Mouse (Mus musculus): ENCODE data around the gene Trp53i13.

Trp53i13 gene

DNA sequence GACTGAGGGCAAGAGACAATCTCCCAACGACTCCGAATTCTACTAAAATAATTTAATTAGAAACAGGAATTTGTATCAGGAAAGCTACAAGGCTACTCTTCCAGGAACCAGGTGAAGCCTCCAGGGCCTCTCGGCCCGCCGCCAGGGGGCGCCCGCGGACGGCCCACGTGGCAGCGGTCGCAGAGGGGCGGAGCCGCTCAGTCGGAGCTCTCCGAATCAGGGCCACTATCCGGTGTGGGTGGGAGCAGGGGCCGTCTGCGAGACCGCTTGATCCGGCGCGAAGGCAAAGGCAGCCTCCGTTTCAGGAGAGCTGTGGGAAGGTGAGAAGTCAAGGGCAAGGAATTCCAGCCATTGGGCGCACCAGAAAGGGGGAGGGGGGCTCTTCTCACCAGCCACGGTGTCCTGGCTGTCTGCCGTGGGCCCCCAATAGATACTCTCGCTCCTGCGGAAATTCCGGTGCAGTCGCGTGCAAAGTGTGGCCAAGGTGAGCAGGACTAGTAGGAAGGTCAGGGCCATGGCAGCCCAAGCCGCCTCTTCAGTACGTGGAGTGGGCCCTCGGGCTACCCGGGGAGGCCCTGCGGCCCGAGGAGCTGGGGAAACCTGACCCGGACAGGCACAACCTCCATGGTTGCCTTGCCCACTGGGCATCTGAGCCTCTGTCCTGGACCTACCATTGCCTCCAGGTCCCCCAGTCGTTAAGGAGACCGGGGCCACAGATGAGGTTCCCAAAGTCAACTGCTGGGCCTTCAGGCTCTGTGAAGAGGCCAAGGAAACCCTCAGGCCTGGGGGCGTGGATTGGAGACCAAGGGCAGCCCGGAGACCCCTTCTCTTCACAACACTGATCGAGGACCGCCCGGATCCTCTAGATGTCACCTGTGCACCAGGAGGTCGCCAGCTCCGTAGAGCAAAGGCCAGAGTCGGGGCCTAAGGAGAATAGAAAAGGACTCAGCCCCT, 7.4 kb downstream of the Trp53i13 start:
- in situ Hi-C loops (cut with MboI; ENCODE audit: low sequenced_read_pairs): no loop called here

DNA sequence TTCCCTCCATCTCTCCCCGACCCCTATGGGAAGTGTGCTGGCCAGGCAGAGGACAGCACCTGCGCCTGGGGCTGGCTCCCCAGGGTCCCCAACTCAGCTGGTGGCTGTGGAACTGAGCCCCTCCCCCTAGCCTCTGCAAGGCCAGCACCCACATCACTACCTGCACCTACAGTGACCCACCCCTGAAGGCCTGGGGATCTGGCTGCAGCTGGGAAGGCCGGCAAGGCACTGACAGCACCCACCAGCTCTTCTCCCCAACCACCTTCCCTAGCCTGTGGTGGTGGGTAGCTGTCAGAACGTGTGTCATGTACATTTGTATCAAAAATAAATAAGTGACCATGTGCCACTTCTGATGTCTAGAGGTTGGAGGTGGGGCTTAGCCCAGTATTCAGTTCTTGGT, 8.4 kb downstream of the Trp53i13 start:
- in situ Hi-C loops (cut with MboI; ENCODE audit: low sequenced_read_pairs): no loop called here

DNA sequence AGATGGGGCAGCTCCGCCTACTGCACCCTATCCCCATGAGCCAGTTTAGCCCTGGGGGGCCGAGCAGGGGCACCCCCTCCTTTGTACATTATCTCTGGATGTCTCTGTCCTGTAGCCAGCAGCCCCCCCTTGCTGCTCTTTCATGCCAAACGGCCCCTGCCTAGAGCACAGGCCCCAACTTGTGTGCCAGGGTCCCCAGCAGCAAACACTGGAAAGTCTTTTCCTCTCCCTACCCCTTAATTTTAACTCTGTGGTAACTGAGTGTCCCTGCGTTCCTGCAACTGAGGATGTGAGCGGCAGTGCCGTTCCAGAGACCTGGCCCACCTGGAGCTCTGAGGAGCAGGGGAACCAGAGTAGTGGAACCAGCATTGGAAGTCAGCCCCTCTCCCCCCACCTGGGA, 8.8 kb downstream of the Trp53i13 start:
- in situ Hi-C loops (cut with MboI; ENCODE audit: low sequenced_read_pairs): no loop called here

DNA sequence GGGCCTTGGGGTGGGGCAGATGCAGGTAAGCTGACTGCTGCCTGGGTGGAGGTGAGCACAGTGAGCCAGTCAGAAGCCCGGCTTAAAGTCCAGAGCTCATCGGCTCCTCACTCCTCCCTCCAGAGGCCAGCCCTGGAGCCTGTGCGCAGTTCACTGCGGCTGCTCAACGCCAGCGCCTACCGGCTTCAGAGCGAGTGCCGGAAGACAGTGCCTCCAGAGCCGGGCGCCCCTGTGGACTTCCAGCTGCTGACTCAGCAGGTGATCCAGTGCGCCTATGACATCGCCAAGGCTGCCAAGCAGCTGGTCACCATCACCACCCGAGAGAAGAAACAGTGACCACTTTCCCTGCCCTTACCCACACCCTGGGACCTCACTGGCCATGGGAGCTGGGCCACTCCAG, 9.5 kb downstream of the Trp53i13 start:
- in situ Hi-C loops (cut with MboI; ENCODE audit: low sequenced_read_pairs): no loop called here

DNA sequence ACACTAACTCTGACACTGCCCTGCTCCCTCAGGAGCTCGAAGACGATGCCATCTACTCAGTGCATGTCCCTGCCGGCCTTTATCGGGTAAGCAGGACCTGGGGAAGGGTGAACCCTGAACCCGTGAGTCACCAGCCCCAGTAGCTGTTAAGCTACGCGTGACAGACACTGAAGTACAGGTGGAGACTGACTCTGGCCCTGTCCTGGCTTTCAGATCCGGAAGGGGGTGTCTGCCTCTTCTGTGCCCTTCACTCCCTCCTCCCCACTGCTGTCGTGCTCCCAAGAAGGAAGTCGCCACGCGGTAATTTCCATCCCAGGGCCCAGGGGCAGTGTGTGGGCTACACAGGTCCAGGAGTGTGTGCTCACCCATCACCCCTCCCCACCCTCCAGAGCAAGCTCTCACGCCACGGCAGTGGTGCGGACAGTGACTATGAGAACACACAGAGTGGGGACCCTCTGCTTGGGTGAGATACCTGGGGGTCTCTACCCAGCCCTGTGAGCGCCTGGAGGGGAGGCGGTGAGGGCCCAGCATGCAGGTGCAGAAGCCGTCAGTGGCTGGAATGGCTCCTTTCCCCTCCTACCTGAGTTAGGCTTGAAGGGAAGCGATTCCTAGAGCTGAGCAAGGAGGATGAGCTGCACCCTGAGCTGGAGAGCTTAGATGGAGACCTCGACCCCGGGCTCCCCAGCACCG, 10.3 kb downstream of the Trp53i13 start:
- in situ Hi-C loops (cut with MboI; ENCODE audit: low sequenced_read_pairs): no loop called here

DNA sequence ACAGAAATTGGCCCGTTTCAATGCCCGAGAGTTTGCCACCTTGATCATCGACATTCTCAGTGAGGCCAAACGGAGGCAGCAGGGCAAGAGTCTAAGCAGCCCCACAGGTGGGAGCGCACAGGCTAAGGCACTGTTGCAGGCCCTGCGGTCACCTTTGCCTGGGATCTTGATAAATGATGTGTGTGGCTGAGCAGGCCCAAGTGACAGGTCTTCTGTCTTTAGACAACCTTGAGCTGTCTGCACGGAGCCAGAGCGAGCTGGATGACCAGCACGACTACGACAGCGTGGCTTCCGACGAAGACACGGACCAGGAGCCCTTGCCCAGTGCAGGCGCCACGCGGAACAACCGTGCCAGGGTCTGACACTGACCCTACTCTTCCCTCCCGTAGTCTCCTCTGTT, 11.4 kb downstream of the Trp53i13 start:
- in situ Hi-C loops (cut with MboI; ENCODE audit: low sequenced_read_pairs): no loop called here

DNA sequence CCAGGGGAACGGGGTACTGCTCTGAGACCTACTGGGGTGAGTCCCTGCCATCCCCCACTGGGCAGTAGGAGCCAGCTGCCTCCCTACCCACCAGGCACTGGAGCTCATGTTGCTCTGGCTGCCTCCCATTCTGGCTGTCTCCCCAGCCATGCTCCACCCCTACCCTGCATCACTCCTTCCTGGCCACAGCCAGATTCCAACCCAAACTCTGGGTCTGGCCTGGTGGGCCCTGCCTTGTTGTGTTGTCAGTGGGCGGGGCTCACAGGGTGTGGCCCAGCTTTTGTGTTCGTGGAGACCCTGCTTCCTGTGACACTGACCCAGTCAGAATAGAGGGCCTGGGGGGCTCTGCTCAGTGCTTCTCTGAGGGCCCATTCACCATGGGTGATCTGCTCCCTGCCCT, 12.3 kb downstream of the Trp53i13 start:
- in situ Hi-C loops (cut with MboI; ENCODE audit: low sequenced_read_pairs): no loop called here

DNA sequence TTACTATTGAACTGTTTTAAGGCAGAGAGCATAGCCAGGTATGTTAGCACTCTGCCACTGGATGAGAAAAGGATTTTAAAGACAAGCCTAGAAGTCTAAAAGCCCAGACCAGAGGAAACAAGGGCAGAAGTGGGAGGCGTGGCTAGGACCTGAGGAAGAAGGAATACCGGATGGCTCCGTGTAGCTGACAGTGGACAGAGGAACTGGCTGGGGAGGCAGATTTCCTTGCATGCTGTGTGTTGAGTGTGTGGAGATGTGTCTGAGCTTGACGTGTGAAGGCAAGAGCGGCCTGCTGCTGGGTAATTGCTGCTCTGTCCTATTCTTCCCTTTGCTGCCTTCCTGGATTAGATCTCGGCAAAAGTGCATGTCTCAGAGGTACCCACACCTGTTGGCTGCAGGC, 13.3 kb downstream of the Trp53i13 start:
- in situ Hi-C loops (cut with MboI; ENCODE audit: low sequenced_read_pairs): no loop called here

DNA sequence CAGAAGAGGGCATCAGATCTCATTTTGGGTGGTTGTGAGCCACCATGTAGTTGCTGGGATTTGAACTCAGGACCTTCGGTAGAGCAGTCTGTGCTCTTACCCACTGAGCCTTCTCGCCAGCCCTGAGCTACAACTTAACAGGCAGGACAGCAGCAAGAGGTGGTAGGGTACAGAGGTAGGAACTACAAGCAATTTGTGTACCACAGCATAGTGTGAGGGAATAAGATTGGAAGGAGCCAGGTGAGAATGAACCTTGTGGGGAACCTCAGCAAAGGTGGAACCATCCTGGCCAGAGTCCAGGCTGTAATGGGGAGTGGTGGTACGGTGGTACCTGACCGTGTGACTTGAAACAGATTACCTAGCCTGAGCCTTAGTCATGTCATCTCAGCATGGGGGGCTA, 13.8 kb downstream of the Trp53i13 start:
- in situ Hi-C loops (cut with MboI; ENCODE audit: low sequenced_read_pairs): no loop called here

DNA sequence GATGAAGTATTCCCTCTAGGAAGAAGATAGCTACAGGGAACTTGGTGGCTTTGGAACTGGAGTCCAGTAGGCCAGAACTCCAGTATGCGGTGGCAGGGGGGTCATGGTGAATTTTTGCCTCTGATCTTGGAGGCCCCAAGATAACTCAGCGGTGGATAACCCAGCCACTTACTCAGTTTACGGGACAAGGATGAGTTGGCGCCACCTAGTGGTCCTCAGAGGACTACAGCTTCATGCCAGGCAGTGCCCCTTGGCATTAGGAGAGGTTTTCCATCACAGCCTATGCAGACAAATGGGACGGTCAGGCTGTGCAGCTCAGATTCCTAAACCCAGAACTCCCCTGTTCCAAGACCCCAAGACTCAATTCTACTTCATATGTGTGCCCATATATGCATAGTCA, 14.4 kb downstream of the Trp53i13 start:
- in situ Hi-C loops (cut with MboI; ENCODE audit: low sequenced_read_pairs): no loop called here

DNA sequence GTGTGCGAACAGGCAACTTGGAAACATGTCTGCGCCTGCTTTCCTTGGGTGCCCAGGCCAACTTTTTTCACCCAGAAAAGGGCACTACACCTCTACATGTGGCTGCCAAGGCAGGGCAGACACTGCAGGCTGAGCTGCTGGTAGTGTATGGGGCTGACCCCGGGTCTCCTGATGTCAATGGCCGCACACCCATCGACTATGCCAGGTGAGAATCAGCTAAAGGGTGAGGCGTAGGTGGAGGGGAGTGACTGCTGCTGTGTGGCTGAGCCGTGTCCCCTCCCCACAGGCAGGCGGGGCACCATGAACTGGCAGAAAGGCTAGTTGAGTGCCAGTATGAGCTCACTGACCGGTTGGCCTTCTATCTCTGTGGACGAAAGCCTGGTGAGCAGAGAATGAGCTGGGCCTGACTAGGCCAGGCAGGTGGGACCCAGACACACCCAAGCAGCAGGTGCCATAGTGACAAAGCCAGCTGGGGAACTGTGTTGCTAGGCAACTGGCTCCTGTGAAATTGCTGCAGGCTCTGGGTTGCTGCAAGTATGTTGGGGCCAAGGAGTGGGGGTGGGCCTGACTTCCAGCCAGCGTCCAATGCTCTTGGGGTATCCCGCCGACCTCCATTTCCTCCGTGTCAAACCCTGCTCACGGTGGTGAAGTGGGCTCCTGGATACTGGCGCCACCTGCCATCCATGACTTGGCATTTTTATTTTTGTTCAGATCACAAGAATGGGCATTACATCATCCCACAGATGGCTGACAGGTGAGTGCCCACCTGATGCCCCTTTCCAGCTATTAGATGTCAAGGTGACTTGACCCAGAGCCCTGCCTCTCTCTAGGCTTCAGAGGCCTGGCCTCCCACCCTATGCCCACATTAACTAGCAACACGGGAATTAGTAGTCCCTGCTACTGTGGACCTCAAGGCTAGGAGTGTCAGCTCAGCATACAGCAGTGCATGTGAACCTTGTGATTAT, 15.1 kb downstream of the Trp53i13 start:
- in situ Hi-C loops (cut with MboI; ENCODE audit: low sequenced_read_pairs): no loop called here

DNA sequence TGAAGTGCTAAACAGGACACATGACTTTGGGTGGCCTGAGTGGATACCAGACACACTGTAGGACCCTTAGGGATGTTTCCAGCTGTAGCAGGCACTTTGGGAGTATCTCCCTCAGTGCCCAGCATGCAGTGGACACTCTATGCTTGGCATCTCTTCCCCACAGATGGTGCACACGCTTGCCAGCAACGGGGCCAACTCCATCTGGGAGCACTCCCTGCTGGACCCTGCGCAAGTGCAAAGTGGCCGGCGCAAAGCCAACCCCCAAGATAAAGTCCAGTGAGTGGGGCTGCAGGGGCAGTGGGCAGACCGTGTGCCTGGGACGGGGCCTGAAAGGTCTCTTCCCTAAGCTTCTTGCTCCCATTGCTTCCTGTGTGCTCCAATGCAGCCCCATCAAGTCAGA, 16.4 kb downstream of the Trp53i13 start:
- in situ Hi-C loops (cut with MboI; ENCODE audit: low sequenced_read_pairs): no loop called here

DNA sequence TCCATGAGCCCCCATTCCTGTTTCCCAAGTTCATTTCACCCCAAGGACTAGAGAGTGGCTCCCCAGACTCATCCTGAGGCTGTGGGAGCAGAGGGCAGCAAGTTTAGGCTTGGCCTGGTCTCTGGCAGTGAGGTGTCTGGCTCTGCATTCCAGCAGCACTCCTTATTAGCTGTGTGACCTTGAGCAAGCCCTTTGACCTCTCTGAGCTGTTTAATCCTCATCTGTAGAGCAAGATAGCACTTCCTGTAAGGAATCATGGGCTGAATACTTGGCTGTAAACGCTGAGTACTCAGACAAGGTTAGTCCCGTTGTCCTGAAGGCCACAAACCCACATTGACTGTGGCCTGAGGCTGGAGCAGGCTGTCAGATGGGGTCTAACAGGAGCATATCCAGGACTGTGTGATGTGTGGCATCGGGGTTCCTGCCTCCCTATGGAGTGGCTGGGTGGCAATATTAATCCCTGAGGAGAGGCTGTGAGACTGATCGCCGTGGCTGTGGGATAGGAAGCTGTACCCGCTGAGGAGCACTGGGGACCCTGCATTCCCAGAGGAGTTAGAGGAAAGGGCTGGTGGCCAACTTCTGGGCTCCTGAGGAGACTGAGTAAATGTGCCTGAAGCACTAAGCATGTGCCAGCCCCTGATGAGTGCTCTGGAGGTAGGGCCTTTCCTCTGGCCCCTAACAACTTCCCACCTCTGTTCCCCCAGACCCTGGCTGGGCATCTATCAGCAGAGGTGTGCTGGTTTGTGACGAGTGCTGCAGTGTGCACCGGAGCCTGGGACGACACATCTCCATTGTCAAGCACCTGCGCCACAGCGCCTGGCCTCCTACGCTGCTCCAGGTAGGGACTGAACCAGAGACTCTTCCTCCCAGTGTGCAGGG, 17.3 kb downstream of the Trp53i13 start:
- in situ Hi-C loops (cut with MboI; ENCODE audit: low sequenced_read_pairs): no loop called here

DNA sequence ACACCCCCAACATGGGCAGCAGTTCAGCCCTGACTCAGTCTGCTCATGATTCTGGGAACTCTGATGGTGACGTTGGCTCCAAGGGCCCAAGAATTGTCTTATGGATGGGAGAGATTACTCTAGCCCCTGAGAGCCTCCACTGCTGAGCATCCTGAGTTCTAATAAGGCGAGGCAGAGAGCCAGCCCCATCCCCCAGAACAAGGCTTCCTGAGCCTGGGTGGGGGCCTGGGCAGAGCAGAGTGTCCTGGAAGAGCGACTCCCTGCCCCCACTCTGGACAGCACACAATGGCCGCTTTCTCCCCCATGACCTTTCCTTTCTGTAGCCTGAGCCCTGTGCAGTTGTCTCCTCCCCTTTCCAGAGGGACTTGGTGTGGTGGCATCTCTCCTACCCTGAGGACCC, 17.9 kb downstream of the Trp53i13 start:
- in situ Hi-C loops (cut with MboI; ENCODE audit: low sequenced_read_pairs): no loop called here

DNA sequence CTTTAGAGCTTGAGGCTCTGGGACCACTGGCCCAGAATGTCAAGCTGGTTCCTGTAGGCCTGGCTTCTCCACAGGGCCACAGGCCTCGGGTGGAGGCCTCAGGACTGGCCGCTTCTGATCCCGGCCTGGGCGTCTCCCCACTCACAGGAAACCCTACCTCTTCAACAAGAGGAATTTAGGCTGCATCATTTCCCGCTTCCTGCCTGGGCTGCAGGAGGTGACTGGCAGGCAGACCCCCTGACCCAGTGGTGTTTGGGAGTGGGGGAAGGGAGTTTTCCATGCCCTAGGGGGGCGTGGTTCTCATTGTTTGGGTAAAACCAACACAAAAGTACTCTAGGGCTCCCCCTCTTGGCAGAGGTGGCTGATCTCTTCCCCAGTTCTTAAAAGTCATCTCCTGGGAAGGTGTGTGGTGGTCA, 18.4 kb downstream of the Trp53i13 start:
- in situ Hi-C loops (cut with MboI; ENCODE audit: low sequenced_read_pairs): no loop called here

DNA sequence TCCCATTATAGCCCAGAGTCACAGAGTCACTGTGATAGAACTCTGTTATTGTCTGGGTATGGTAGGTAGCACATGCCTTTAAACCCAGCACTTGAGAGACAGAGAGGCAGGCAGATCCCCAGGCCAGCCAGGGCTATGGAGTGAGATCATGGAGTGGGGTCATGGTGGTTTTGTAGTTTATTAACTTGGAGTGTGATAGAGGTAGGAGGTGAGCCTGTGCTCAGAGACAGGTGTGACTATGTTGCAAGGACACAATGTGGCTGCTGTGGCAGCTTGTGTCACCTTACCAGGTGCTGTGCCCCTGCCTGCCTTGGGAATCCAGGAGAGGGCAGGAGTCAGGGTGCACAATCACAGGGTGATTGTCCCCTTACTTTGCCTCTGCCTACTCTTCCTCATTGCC, 20.3 kb downstream of the Trp53i13 start:
- in situ Hi-C loops (cut with MboI; ENCODE audit: low sequenced_read_pairs): no loop called here

DNA sequence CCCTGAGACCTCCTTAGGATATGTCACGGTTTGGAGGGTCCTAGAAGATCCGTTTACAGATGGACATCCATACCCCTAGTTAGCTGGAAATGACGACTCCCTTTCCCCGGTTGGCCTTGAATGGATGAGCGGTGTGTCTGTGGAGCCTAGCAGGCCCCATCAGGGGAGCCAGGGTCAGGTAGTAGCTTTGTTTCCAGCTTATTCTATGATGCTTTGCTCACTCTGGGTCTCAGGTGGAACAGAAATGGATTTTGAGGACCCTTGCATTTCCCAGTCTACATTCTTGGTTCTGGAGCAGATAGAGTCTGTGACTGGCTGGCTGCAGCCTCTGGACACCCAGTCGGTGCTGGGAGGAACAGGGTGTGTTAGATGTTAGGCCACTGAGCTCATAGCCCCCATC, 21.0 kb downstream of the Trp53i13 start:
- in situ Hi-C loops (cut with MboI; ENCODE audit: low sequenced_read_pairs): no loop called here

DNA sequence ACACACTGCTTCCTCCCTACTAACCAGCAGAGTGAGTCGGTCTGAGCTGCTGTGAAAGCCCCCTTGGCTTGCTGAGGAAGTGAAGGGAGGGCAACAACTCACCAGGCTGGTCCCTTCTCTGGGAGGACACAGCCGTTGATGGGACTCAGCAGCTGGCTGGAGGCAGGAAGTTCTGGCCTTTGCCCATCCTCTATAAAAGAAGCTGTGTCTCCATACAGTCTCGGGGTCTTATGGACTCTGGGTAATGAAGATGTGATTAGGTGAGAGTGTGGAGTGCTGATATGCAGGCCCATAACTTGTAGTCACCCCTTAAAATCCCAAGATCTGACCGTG, 21.5 kb downstream of the Trp53i13 start:
- in situ Hi-C loops (cut with MboI; ENCODE audit: low sequenced_read_pairs): no loop called here

DNA sequence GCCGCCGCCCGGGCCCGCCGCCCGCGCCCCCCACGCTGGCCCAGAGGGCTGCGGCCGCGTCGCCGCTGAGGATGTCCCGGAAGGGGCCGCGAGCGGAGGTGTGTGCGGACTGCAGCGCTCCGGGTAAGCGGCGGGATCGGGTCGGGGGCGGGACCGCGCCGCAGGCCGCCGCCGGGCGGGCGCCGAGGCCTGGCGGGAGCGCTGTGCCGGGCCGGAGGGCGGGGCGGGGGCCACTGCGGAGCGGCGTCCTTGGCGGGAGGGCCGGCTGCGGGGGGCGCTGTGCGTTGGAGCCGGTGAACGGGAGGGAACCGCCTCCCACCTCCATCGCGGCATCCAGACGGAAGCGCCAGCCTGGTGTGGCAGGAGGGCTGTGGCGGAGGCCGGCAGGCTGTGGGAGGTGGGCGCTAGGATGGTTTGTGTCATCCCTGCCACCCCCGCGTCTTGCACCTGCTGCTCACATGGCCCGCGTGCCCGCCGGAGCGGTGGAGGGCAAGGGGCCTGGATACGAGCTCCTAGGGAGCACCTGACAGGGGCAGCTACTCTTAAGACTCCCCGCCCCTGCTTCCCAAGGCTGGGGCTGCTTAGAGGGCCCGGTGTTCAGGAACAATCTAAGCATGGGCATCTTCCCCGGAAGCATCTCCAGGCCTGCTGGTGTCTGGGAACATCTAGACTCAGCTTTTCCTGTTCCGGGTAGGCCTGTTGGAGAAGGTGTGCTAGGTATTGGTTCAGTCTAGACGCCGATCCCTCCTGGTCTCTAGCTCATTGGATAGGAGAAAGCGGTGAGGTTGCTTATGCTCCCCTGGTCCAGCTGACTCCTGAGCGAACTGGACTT, 22.1 kb downstream of the Trp53i13 start, which contains the start of gene Git1:
Gene Git1, plus strand, starts transcription at position 51 of the 832 bp plus-strand sequence.
- in situ Hi-C loops (cut with MboI; ENCODE audit: low sequenced_read_pairs): no loop called here

All from CH12F3 (cell line).